Mouse (Mus musculus) liver, postnatal 0 days (tissue): ENCODE results near the gene Rere.

Experiments used
- CTCF ChIP-seq: sonication (generic); IDR thresholded peaks from 2 replicates; pipeline ENCODE4 v1.5.1; 2016; ENCODE audit warnings: antibody characterized with exemption, low read depth
- EP300 ChIP-seq: IDR thresholded peaks from 2 replicates; pipeline ENCODE4 v1.6.1; 2016; ENCODE audit warnings: antibody characterized with exemption, low read depth, mild to moderate bottlenecking

GRCm38 (mm10) chr4:150456452-150456851, 175.0 kb downstream of the Rere start:
- TF ChIP-seq CTCF (no peak), EP300 (no peak)
